Mouse (Mus musculus) lung, postnatal 0 days (tissue): ENCODE results near the gene Txnl4b. TPM values are rescaled to one million over a fixed set of nuclear protein-coding genes. Genes with fewer than 3 reads are reported as not detected.

Source experiments
- ATAC-seq: fragments of 200-750 bp; cut with Nextera tagmentation; 2 replicates; pipeline ENCODE4 v1.8.0; 2017; ENCODE audit warnings: moderate library complexity
- DNase-seq: peaks from one replicate; pipeline ENCODE4 v3.0.0-alpha.2; 2016; ENCODE audit warnings: low spot score
- H3K27ac ChIP-seq: fragments of 300-500 bp; sonication (generic); 2 replicates; pipeline ENCODE4 v1.5.1; 2014; ENCODE audit warnings: antibody characterized with exemption, mild to moderate bottlenecking, low read length, mixed read lengths
- H3K27me3 ChIP-seq: fragments of 300-500 bp; sonication (generic); replicated peaks from 2 replicates; pipeline ENCODE4 v1.6.1; 2014; ENCODE audit warnings: low read length, mixed read lengths; ENCODE audit not compliant: insufficient read depth
- H3K36me3 ChIP-seq: fragments of 300-500 bp; sonication (generic); 2 replicates; pipeline ENCODE4 v1.6.1; 2014; ENCODE audit warnings: low read length, mixed read lengths; ENCODE audit not compliant: insufficient read depth
- H3K4me1 ChIP-seq: fragments of 300-500 bp; sonication (generic); 2 replicates; pipeline ENCODE4 v1.6.1; 2014; ENCODE audit warnings: antibody characterized with exemption, low read depth, low read length, mixed read lengths; ENCODE audit not compliant: insufficient read depth
- H3K4me2 ChIP-seq: fragments of 300-500 bp; sonication (generic); replicated peaks from 2 replicates; pipeline ENCODE4 v1.6.1; 2014; ENCODE audit warnings: low read depth, mild to moderate bottlenecking, low read length, moderate library complexity, mixed read lengths
- H3K4me3 ChIP-seq: fragments of 300-500 bp; sonication (generic); 2 replicates; pipeline ENCODE4 v1.5.1; 2014; ENCODE audit warnings: low read depth, low read length
- H3K9ac ChIP-seq: fragments of 300-500 bp; sonication (generic); replicated peaks from 2 replicates; pipeline ENCODE4 v1.6.1; 2014; ENCODE audit warnings: low read depth, mild to moderate bottlenecking
- H3K9me3 ChIP-seq: fragments of 300-500 bp; sonication (generic); 2 replicates; pipeline ENCODE4 v1.6.1; 2016; ENCODE audit warnings: low read length, mixed read lengths
- CTCF ChIP-seq: IDR thresholded peaks from 2 replicates; pipeline ENCODE4 v1.5.1; 2016; ENCODE audit warnings: antibody characterized with exemption, mild to moderate bottlenecking
- EP300 ChIP-seq: IDR thresholded peaks from 2 replicates; pipeline ENCODE4 v1.6.1; 2016; ENCODE audit warnings: antibody characterized with exemption, mild to moderate bottlenecking, control low read depth
- WGBS: fragments of 180-500 bp; shearing (Covaris S2); extraction: QIAGEN DNeasy Blood & Tissue Kit; methylation state at CpG from one replicate; pipeline ENCODE4 v1.1.7; 2014; 5-methylcytosine and 5-hydroxymethylcytosine counted together
- polyA plus RNA-seq: library from polyadenylated mRNA; unstranded; fragments of >200 nt; fragmentation: Nextera tagmentation; extraction: Ambion mirVana; gene quantifications from 2 replicates; pipeline ENCODE4 v1.2.1, GENCODE M21; 2015

Txnl4b gene
- polyA plus RNA-seq, 1 experiment from 2014 or later, result 25.0 TPM

DNA sequence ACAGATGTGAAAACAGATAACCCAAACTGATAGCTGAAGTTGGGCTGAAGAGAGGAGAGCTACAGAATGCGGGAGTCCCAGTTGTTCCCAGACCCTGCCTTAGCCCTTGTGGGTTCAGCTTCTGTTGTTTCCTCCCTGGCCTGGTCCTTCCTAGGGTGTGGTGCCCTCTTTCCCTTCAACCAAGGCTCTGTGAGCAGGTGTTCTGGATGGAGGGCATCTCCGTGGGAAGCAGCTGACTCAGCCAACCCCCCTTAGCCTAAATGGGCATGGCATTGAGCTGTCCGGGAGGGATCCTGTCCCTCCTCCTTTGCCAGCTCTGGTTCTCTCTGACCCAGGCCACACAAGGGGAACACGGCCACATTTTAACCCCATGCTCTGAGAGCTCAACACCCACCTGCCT is 10.6 kb downstream of the Txnl4b start:
- H3K4me3 ChIP-seq, result no peak overlapping the region
- no peak for ATAC-seq
- 0 out of 2 replicates have a peak, but pooled peaks cover 4% of the 10 kb centered on the region for H3K36me3 ChIP-seq
- no peaks in the 10 kb centered on the region for H3K27me3 ChIP-seq
- no peaks in the 10 kb centered on the region for H3K4me1 ChIP-seq
- H3K9ac ChIP-seq, result no peak overlapping the region
- TF ChIP-seq CTCF (no peak), EP300 (no peak)
- H3K4me2 ChIP-seq, result no peak overlapping the region
- DNase-seq, result no peak
- H3K9me3 ChIP-seq, result no peaks in the 10 kb centered on the region
- 64% methylated on average over 4 of the region's 4 CpGs for WGBS
- H3K27ac ChIP-seq, result no peak overlapping the region

DNA sequence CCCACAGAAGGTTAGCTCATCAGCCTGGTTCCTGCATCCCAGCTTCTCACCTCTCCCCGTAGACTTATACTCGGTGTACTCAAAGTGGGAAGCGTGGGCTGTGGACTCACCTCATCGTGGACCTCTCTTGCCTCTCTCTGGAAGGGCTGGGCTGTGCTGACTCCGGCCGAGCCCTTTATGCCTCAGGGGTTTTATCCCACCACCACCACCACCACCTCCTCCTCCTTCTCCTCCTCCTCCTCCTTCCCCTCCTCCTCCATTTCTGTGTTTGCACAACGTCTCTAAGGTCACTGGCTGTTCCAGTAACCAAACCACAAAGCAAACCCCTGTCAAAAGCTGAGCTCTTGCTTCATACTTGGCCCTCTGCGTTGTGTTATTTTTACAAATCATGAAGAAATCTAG is 13.2 kb downstream of the Txnl4b start, which contains the start of gene Hp:
Hp (minus strand) TSS at position 273 of the 402 bp plus-strand sequence.
- Histone ChIP-seq H3K4me3 (peak within 1 kb of the TSS; percentile 16; the same call in 1 of the 2 replicates), H3K9ac (no peak within 1 kb of the TSS), H3K27me3 (no peaks in the 10 kb centered on the region), H3K9me3 (no peaks in the 10 kb centered on the region), H3K27ac (peak within 1 kb of the TSS; percentile 75), H3K4me1 (no peaks in the 10 kb centered on the region), H3K4me2 (peak within 1 kb of the TSS; percentile 8), H3K36me3 (no peaks in the 10 kb centered on the region)
- DNase-seq (peak; percentile 90), ATAC-seq (peak; percentile 82)
- 37% methylated on average over 8 of the region's 8 CpGs for WGBS
- TF ChIP-seq EP300 (peak; percentile 62), CTCF (no peak)

DNA sequence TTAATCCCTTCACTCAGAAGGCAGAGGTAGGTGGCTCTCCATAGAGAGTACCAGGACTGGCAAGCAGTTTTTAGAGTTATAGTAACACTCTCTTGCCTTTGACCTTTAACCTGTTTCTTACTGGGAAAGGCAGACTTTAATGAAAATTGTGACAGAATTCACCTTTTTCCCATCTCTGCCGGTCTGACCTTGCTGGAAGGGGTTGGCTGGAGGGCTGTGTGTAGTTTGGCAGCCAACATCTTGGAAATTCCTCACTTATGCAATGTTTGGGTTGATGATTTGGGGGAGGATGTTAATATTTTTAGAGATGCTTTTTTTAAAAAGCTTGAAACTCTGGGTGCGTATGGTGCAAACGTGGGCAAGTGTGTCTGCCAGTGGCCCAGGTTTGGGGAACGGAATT is 18.6 kb downstream of the Txnl4b start:
- Histone ChIP-seq H3K4me2 (no peak overlapping the region), H3K4me1 (no peaks in the 10 kb centered on the region), H3K27me3 (no peaks in the 10 kb centered on the region), H3K9ac (no peak overlapping the region), H3K27ac (peak overlapping the region; percentile 48; the same call in 1 of the 2 replicates), H3K36me3 (no peaks in the 10 kb centered on the region), H3K4me3 (no peak overlapping the region), H3K9me3 (no peaks in the 10 kb centered on the region)
- no peak for DNase-seq
- ATAC-seq, result no peak
- 68% methylated on average over 4 of the region's 4 CpGs for WGBS
- TF ChIP-seq CTCF (no peak), EP300 (no peak)

DNA sequence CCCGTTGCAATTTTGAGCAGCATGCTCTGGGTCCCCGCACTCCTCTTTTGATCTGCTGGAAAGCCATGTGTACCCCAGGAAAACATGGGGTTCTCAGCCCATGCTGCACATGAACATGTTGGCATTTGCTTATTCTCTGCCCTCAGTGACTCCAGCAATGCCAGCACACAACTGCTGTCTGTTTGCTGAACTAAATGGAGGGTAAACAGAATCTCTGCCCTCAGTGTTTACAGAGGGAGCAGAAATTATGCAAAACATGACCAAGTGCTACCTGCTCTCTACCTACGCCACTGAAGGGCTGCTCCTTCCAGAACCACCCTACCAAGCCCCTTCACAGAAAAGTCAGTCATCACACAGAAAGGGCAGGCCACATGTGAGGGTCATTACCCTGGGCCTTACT is 19.1 kb downstream of the Txnl4b start:
- H3K4me1 ChIP-seq, result no peaks in the 10 kb centered on the region
- no peak for DNase-seq
- no peak overlapping the region for H3K9ac ChIP-seq
- 63% methylated on average over 3 of the region's 3 CpGs for WGBS
- ATAC-seq, result no peak
- TF ChIP-seq EP300, result no peak
- TF ChIP-seq CTCF, result no peak
- no peak overlapping the region for H3K4me3 ChIP-seq
- no peak overlapping the region for H3K4me2 ChIP-seq
- no peaks in the 10 kb centered on the region for H3K27me3 ChIP-seq
- no peaks in the 10 kb centered on the region for H3K36me3 ChIP-seq
- H3K9me3 ChIP-seq, result no peaks in the 10 kb centered on the region
- H3K27ac ChIP-seq, result peak overlapping the region; percentile 48

DNA sequence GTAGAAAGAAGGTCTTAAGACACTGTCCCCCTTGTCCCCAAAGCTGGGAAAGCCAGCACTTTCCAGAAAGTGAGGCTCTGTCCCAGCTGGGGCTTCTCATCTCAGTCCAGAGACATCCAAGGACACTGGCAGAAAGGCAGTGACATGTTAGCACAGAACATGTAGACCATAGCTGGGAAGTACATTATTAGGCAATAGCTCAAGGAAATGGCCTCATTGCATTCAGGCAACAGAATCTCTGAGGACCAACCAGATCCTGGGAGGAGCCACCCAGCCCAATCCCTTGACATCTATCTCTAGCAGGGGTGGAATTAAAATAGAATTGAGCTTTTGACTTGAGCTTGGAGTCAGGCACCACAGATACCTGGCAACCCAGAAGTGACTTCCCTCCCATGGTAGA is 20.0 kb downstream of the Txnl4b start:
- Histone ChIP-seq H3K9me3 (no peaks in the 10 kb centered on the region), H3K36me3 (no peaks in the 10 kb centered on the region), H3K4me1 (no peaks in the 10 kb centered on the region), H3K4me3 (no peak overlapping the region), H3K27me3 (no peaks in the 10 kb centered on the region), H3K27ac (peak overlapping the region; percentile 48), H3K4me2 (no peak overlapping the region), H3K9ac (no peak overlapping the region)
- ATAC-seq, result peak; percentile 32; the same call in 1 of the 2 replicates
- peak; percentile 79 for DNase-seq
- TF ChIP-seq CTCF (no peak), EP300 (peak; percentile 59; the same call in 1 of the 2 replicates)

DNA sequence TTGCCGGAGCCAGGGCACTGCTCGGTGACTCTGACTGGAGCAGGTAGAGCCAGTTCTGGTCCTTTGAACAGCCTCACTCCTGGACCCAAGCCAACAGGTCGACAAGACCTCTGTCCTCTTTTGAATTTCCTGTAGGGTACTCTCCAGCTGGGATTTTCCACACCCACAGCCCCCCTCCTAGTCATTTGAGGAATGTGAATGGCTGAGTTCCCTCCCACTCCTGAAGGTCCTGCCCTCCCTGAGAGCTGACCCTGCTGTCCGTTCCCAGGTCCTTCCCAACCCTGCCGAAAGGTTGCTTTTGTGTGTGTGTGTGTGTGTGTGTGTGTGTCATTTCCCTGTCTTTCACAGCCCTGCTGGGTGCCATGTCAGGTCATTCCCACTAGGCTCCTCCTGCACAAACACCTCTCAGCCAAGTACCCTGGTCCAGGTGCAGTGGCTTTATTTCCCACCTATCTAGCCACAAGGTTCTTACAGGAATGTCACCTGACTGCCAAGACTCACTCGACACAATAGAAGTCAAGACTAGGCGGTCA is 21.3 kb downstream of the Txnl4b start:
- Histone ChIP-seq H3K9ac (no peak overlapping the region), H3K27ac (peak overlapping the region; percentile 64), H3K4me1 (no peaks in the 10 kb centered on the region), H3K36me3 (no peaks in the 10 kb centered on the region), H3K9me3 (no peaks in the 10 kb centered on the region), H3K4me2 (no peak overlapping the region), H3K27me3 (no peaks in the 10 kb centered on the region), H3K4me3 (no peak overlapping the region)
- DNase-seq (peak; percentile 88), ATAC-seq (peak; percentile 87)
- TF ChIP-seq CTCF (no peak), EP300 (peak; percentile 48)
- WGBS, result 43% methylated on average over 7 of the region's 7 CpGs
